ENCODE assay signal across 13 mouse cellular contexts in genomic region chr4:150461011-150461410, GRCm38 (mm10).
DNase-seq lines count a peak whose midpoint lies in the region; ATAC-seq and TF ChIP-seq lines count a peak whose summit lies in the region.
"Had no signal": no experiment of that assay in that cellular context is flagged by ENCODE, and none has a peak within 500 bp of the region (broad histone marks: within the 10 kb centered on the region; RNA-seq: fewer than 3 reads in every experiment).

No protein-coding gene starts in this region.

- H3K27ac ChIP-seq in heart, embryonic 12.5 days (ENCODE audit: poor library complexity, severe bottlenecking) = peak overlapping the region; percentile 67
- peak overlapping the region; percentile 28 for H3K27ac ChIP-seq in lung, embryonic 16.5 days (ENCODE audit: low read length)
- peak overlapping the region; percentile 41; the same call in 1 of the 2 replicates for H3K27ac ChIP-seq in liver, adult 2 months (replicated peaks; ENCODE audit: insufficient read depth, low read depth, low read length)

- DNase-seq in heart, postnatal 25 days (ENCODE audit: low spot score) = no peak
- no peak for DNase-seq in lung, postnatal 36 days
- DNase-seq in liver, adult 2 months (ENCODE audit: extremely low read depth, low read depth, low spot score) = no peak
- no peak for DNase-seq in testis, postnatal 14 days (ENCODE audit: low spot score)
- DNase-seq: cerebellum, adult 8-10 months; forebrain, postnatal 0 days; kidney, postnatal 4 days; lung, postnatal 14 days had no signal

- H3ac ChIP-seq in myocyte (ENCODE audit: control insufficient read depth, insufficient read length) = no peak overlapping the region

- H3K4me1 ChIP-seq in heart, embryonic 12.5 days (replicated peaks) = peaks cover 80% of the 10 kb centered on the region
- H3K4me1 ChIP-seq in lung, embryonic 16.5 days (replicated peaks; ENCODE audit: control insufficient read depth, insufficient read depth, low read length) = peaks cover 38% of the 10 kb centered on the region
- H3K4me1 ChIP-seq in liver, adult 2 months (ENCODE audit: control insufficient read depth, insufficient read depth, low read length) = peaks cover 17% of the 10 kb centered on the region

- no peaks in the 10 kb centered on the region for H3K36me3 ChIP-seq in heart, embryonic 12.5 days
- no peaks in the 10 kb centered on the region for H3K36me3 ChIP-seq in lung, embryonic 16.5 days (ENCODE audit: control insufficient read depth, insufficient read depth, low read length)
- no peaks in the 10 kb centered on the region for H3K36me3 ChIP-seq in liver, adult 2 months (ENCODE audit: control insufficient read depth, insufficient read depth, low read length)
- H3K36me3 ChIP-seq in myocyte (ENCODE audit: control insufficient read depth, insufficient read depth) = no peaks in the 10 kb centered on the region

- H3K4me3 ChIP-seq in heart, embryonic 12.5 days = no peak overlapping the region
- no peak overlapping the region for H3K4me3 ChIP-seq in lung, embryonic 16.5 days (ENCODE audit: low read length)
- H3K4me3 ChIP-seq in liver, adult 2 months (ENCODE audit: insufficient read depth, low read depth, low read length) = no peak overlapping the region
- no peak overlapping the region for H3K4me3 ChIP-seq in myocyte

- no peaks in the 10 kb centered on the region for H3K9me3 ChIP-seq in heart, embryonic 12.5 days (replicated peaks)
- H3K9me3 ChIP-seq in lung, embryonic 16.5 days (ENCODE audit: control insufficient read depth, low read length) = no peaks in the 10 kb centered on the region

- intact Hi-C loops in heart, postnatal 25 days (cut with DNase I) = no loop called here

- no peak for TF ChIP-seq CTCF in liver, adult 2 months (IDR thresholded peaks at IDR 0.05; ENCODE audit: low read depth, low read length)

- no peak for TF ChIP-seq POLR2A in liver, adult 2 months (IDR thresholded peaks at IDR 0.05; ENCODE audit: extremely low read depth, insufficient read depth, low read length)
- TF ChIP-seq POLR2A in myocyte (IDR thresholded peaks at IDR 0.05; ENCODE audit: insufficient read length, low read depth) = no peak

- no peak overlapping the region for H3K4me2 ChIP-seq in heart, embryonic 12.5 days
- no peak overlapping the region for H3K4me2 ChIP-seq in lung, embryonic 16.5 days (ENCODE audit: low read depth, low read length)
- H3K4me2 ChIP-seq in myocyte (ENCODE audit: low read depth) = peak overlapping the region; percentile 35

- no peaks in the 10 kb centered on the region for H3K27me3 ChIP-seq in heart, embryonic 12.5 days (replicated peaks)
- H3K27me3 ChIP-seq in lung, embryonic 16.5 days (ENCODE audit: control insufficient read depth, insufficient read depth, low read depth, low read length) = no peaks in the 10 kb centered on the region
- no peaks in the 10 kb centered on the region for H3K27me3 ChIP-seq in liver, adult 2 months (ENCODE audit: control insufficient read depth, insufficient read depth, low read length)
- no peaks in the 10 kb centered on the region for H3K27me3 ChIP-seq in myocyte (ENCODE audit: control insufficient read depth, insufficient read depth, insufficient read length)

- ATAC-seq in heart, embryonic 12.5 days (ENCODE audit: insufficient number of reproducible peaks, low FRiP score) = no peak
- no peak for ATAC-seq in lung, embryonic 16.5 days (ENCODE audit: low read depth)
- ATAC-seq in activated CD4-positive, CD25-positive, alpha-beta regulatory T cell, adult 4 months = no peak
- ATAC-seq: forebrain, postnatal 0 days; intestine, embryonic 16.5 days had no signal

- H3K79me2 ChIP-seq in liver, adult 2 months (ENCODE audit: control insufficient read depth, insufficient read depth, low read length) = peaks cover 20% of the 10 kb centered on the region; the same call in 1 of the 2 replicates
- peaks cover 48% of the 10 kb centered on the region for H3K79me2 ChIP-seq in myocyte (ENCODE audit: control insufficient read depth, insufficient read depth)

- WGBS in heart, embryonic 12.5 days = 36% methylated on average over 5 of the region's 5 CpGs
- WGBS in lung, embryonic 16.5 days = 54% methylated on average over 5 of the region's 5 CpGs
- WGBS in liver, adult 2 months = 76% methylated on average over 5 of the region's 5 CpGs

- no peak overlapping the region for H3K9ac ChIP-seq in heart, embryonic 12.5 days
- H3K9ac ChIP-seq in lung, embryonic 16.5 days (ENCODE audit: low read length) = no peak overlapping the region
- H3K9ac ChIP-seq in liver, adult 2 months (ENCODE audit: low read depth, low read length) = no peak overlapping the region
- H3K9ac ChIP-seq: forebrain, postnatal 0 days had no signal

TF ChIP-seq in myocyte, 11 proteins besides CTCF, POLR2A, EP300 and RAD21:
- TF ChIP-seq MYOG (IDR thresholded peaks at IDR 0.05; ENCODE audit: control insufficient read depth in 1 of 3, insufficient read depth in 1 of 3, insufficient read length in 2 of 3, low read depth in 2 of 3) = no peak
- no peak for TF ChIP-seq REST (IDR thresholded peaks at IDR 0.05; ENCODE audit: insufficient read depth, insufficient read length)
- no peak for TF ChIP-seq TCF3 (IDR thresholded peaks at IDR 0.05; ENCODE audit: insufficient read length, low read depth)
- no peak for TF ChIP-seq MAX (IDR thresholded peaks at IDR 0.05; ENCODE audit: low read depth)
- no peak for TF ChIP-seq TCF12 (IDR thresholded peaks at IDR 0.05; ENCODE audit: insufficient read depth, poor library complexity, severe bottlenecking)
- TF ChIP-seq MYOD1 (IDR thresholded peaks at IDR 0.05; ENCODE audit: control insufficient read depth in 1 of 3, insufficient read length in 2 of 3, low read depth in 2 of 3) = no peak
- TF ChIP-seq USF1 (IDR thresholded peaks at IDR 0.05; ENCODE audit: low read depth) = no peak
- no peak for TF ChIP-seq SRF (IDR thresholded peaks at IDR 0.05; ENCODE audit: control insufficient read depth, insufficient read length, low read depth)
- TF ChIP-seq CEBPB (IDR thresholded peaks at IDR 0.05; ENCODE audit: insufficient read depth, poor library complexity, severe bottlenecking) = no peak
- no peak for TF ChIP-seq E2F4 (IDR thresholded peaks at IDR 0.05; ENCODE audit: insufficient read depth)
- no peak for TF ChIP-seq POLR2AphosphoS2 (IDR thresholded peaks at IDR 0.05; ENCODE audit: insufficient read length, low read depth)
TF ChIP-seq in myocyte: peak in this region for 0.
